Mouse (Mus musculus) forebrain, postnatal 0 days (tissue): ENCODE measurements around the gene Taf12. TPM values are rescaled to one million over a fixed set of nuclear protein-coding genes. Genes with fewer than 3 reads are reported as not detected.

ENCODE experiments used
- ATAC-seq: fragments of 200-750 bp; cut with Nextera tagmentation; 2 replicates; pipeline ENCODE4 v1.8.0; 2017; ENCODE audit warnings: mild to moderate bottlenecking, moderate library complexity
- DNase-seq: peaks from one replicate; pipeline ENCODE4 v3.0.0-alpha.2; 2015
- H3K27ac ChIP-seq: fragments of 300-500 bp; sonication (generic); 2 replicates; pipeline ENCODE4 v1.5.1; 2014; ENCODE audit warnings: low read depth, mild to moderate bottlenecking, antibody characterized with exemption, low read length, moderate library complexity, mixed read lengths
- H3K27me3 ChIP-seq: fragments of 300-500 bp; sonication (generic); 2 replicates; pipeline ENCODE4 v1.6.1; 2014; ENCODE audit warnings: mild to moderate bottlenecking, low read length, mixed read lengths; ENCODE audit not compliant: insufficient read depth
- H3K36me3 ChIP-seq: fragments of 300-500 bp; sonication (generic); 2 replicates; pipeline ENCODE4 v1.6.1; 2014; ENCODE audit warnings: mild to moderate bottlenecking, moderate library complexity; ENCODE audit not compliant: insufficient read depth
- H3K4me1 ChIP-seq: fragments of 300-500 bp; sonication (generic); 2 replicates; pipeline ENCODE4 v1.6.1; 2014; ENCODE audit warnings: antibody characterized with exemption; ENCODE audit not compliant: insufficient read depth
- H3K4me2 ChIP-seq: fragments of 300-500 bp; sonication (generic); 2 replicates; pipeline ENCODE4 v1.6.1; 2014; ENCODE audit warnings: low read depth, mild to moderate bottlenecking, moderate library complexity
- H3K4me3 ChIP-seq: fragments of 300-500 bp; sonication (generic); 2 replicates; pipeline ENCODE4 v1.5.1; 2014; ENCODE audit warnings: low read depth, low read length, mixed read lengths
- H3K9ac ChIP-seq: fragments of 300-500 bp; sonication (generic); 2 replicates; pipeline ENCODE4 v1.6.1; 2014; ENCODE audit warnings: mild to moderate bottlenecking
- H3K9me3 ChIP-seq: fragments of 300-500 bp; sonication (generic); 2 replicates; pipeline ENCODE4 v1.6.1; 2016; ENCODE audit warnings: low read length
- CTCF ChIP-seq: sonication (generic); IDR thresholded peaks from 2 replicates; pipeline ENCODE4 v1.5.1; 2016; ENCODE audit warnings: antibody characterized with exemption, control low read depth, low read depth
- WGBS: fragments of 180-500 bp; shearing (Covaris S2); extraction: QIAGEN DNeasy Blood & Tissue Kit; methylation state at CpG from one replicate; pipeline ENCODE4 v1.1.7; 2014; 5-methylcytosine and 5-hydroxymethylcytosine counted together
- polyA plus RNA-seq: library from polyadenylated mRNA; unstranded; fragments of >200 nt; fragmentation: Nextera tagmentation; extraction: Ambion mirVana; gene quantifications from 2 replicates; pipeline ENCODE4 v1.2.1, GENCODE M21; 2015
- total RNA-seq: library from RNA; depleted of rRNA; stranded (reverse); fragments of >200 nt; gene quantifications from 2 replicates; pipeline ENCODE4 v1.2.3, GENCODE M21; 2014

Gene Taf12
- total and polyA plus RNA-seq, 2 experiments from 2014 or later, result 8.0 to 30.5 TPM

DNA sequence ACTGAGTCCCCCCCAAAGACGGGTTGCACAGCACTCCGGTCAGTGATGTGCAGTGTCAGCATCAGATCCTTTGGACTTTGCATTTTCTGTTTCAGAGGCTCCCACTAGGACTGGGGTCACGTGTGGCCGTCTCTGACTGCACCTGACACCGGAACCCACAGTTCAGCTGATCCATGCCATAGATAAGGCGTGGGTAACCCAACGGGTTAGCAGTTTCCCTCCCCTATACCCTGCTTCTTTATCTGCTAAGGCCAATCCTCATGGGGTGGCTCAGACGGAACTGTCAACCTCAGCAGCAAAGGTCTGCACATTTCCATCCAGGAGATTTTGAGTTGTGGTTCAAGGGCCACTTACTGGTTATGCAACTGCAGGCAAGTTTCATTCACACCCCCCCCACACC, 31.1 kb downstream of the Taf12 start:
- no peak for TF ChIP-seq CTCF
- DNase-seq, result no peak
- no peak overlapping the region for H3K4me2 ChIP-seq
- H3K9ac ChIP-seq, result no peak overlapping the region
- H3K27ac ChIP-seq, result no peak overlapping the region
- no peaks in the 10 kb centered on the region for H3K9me3 ChIP-seq
- 85% methylated on average over 8 of the region's 8 CpGs for WGBS
- peaks cover 8% of the 10 kb centered on the region; the same call in 1 of the 2 replicates for H3K4me1 ChIP-seq
- peaks cover 4% of the 10 kb centered on the region; the same call in 1 of the 2 replicates for H3K36me3 ChIP-seq
- H3K4me3 ChIP-seq, result no peak overlapping the region
- ATAC-seq, result no peak
- no peaks in the 10 kb centered on the region for H3K27me3 ChIP-seq

DNA sequence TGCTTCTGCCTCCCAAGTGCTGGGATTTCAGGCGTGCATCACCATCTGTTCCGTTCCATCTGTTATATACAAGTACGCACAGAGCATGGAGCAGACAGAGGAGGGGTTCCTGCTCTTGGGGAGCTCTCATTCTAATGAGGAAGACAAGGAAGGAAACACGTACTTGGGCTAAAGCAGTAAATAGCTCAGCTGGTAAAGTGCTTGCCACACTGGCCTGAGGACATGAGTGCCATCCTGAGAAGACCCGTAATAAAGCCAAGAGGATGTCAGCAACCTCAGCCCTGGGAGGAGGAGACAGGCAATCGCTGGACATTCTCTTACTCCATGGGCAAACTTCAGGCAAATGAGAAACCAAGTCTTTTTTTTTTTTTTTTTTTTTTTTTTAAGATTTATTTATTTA, 31.8 kb downstream of the Taf12 start:
- H3K36me3 ChIP-seq, result peaks cover 12% of the 10 kb centered on the region
- no peak for ATAC-seq
- no peak overlapping the region for H3K9ac ChIP-seq
- no peak overlapping the region for H3K4me2 ChIP-seq
- H3K9me3 ChIP-seq, result no peaks in the 10 kb centered on the region
- H3K27ac ChIP-seq, result no peak overlapping the region
- 70% methylated on average over 6 of the region's 6 CpGs for WGBS
- H3K4me1 ChIP-seq, result peaks cover 12% of the 10 kb centered on the region; the same call in 1 of the 2 replicates
- TF ChIP-seq CTCF, result no peak
- H3K27me3 ChIP-seq, result no peaks in the 10 kb centered on the region
- no peak overlapping the region for H3K4me3 ChIP-seq
- DNase-seq, result no peak

DNA sequence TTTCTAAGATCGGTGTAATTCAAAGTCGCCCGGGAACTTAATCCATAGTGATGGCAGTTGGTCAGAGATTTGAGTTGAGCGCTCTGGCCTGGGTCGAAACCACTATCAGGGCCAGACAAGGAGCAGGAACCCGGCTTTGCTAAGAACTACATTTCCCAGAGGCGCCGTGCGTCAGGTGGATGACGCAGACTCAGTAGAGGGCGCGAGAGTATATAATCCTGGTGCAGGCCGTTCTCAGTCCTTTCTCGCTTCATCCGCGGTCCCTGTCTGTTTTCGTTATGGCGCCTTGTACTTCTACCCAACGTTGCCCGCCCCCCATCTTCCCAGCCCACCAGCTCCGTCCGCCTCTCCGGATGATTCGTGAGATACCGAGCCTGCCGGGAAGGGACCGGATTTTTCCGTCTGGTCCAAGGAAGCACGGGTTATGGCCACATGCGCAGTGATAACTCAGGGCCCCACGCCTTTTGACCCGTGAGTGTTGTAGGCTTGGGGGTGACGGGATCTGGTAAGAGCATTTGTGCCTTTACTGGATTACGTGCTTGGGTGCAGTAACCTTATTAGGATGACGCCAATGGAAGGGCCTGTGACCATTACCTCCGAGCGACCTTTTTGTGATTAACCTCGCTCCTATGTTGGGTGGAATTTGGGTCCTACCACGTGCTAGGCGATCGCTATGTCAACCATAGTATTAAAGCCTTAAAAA, 34.4 kb downstream of the Taf12 start:
- peaks cover 12% of the 10 kb centered on the region; the same call in 1 of the 2 replicates for H3K4me1 ChIP-seq
- H3K36me3 ChIP-seq, result peaks cover 25% of the 10 kb centered on the region
- peak; percentile 95 for ATAC-seq
- H3K27me3 ChIP-seq, result no peaks in the 10 kb centered on the region
- no peaks in the 10 kb centered on the region for H3K9me3 ChIP-seq
- H3K9ac ChIP-seq, result peak overlapping the region; percentile 97
- TF ChIP-seq CTCF, result 0 out of 2 replicates have a peak, but pooled peaks have one; percentile 17
- peak overlapping the region; percentile 76 for H3K4me3 ChIP-seq
- peak overlapping the region; percentile 97 for H3K27ac ChIP-seq
- WGBS, result 1% methylated on average over 41 of the region's 41 CpGs
- DNase-seq, result peak; percentile 95
- H3K4me2 ChIP-seq, result peak overlapping the region; percentile 81

DNA sequence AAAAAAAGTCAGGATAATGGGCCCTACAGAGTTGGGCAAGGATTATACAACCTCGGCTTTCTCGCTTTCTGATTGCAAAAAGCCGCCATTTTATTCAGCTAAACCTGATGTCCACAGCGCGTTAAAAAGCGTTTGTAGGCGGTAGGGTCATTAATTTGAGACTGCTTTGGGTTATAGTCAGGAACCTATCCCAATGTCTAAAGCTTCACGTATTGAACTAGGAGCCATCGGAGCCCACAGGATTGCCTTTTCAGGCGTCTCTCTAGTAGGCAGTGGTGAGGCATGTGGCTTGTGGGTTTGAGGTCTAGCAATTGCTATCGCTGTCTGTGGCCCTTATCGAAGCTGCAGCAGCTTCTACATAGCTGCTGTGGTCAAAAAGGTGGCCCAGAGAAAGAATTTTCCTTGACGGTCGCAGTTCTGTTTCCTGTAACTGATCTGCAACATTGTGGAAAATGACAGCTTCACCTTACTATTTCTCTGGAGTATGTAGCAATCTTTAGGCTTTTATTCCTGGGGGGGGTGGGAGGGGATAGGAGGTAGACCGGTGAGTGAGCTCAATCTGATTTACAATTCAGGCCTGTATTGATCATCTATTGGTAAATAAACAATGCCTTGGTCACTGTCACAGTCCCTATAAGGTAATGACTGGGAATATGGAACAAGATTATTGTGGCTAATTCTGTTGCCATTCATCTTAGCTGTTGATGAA, 35.1 kb downstream of the Taf12 start:
- no peak for TF ChIP-seq CTCF
- H3K9me3 ChIP-seq, result no peaks in the 10 kb centered on the region
- peak; percentile 73 for DNase-seq
- H3K4me3 ChIP-seq, result peak overlapping the region; percentile 76
- H3K9ac ChIP-seq, result peak overlapping the region; percentile 97
- H3K4me1 ChIP-seq, result peaks cover 12% of the 10 kb centered on the region; the same call in 1 of the 2 replicates
- H3K27ac ChIP-seq, result peak overlapping the region; percentile 97
- no peaks in the 10 kb centered on the region for H3K27me3 ChIP-seq
- peaks cover 32% of the 10 kb centered on the region for H3K36me3 ChIP-seq
- 2% methylated on average over 15 of the region's 15 CpGs for WGBS
- H3K4me2 ChIP-seq, result peak overlapping the region; percentile 81
- peak; percentile 32; the same call in 1 of the 2 replicates for ATAC-seq

DNA sequence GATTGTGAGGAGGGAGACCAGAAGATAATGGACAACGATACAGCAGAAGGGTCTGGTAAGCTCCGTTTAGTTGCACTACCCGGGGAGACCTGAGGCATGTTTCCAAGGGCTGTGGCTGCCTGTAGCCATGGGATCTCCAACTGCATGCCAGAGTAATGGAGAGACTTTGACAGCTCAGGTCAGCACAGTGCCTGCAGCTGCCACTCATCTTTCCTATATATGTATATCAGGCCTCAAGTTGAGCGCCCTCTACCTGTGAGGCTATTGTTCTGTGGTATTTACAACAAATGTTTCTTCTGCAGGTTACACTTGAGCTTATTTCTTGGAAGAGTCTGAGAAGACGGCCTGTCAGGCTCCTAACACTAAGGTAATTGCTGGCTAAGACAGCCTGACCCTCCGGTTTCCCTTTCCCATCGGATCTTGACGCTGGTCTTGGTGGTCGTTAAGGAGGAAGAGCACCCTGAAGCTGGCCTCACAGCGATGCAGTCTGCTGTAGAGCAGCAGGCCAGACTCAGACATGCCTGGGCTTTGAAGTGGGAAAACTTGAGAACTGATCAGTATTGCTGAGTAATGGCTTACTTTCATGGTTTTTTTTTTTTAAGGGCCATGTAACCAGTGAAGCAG, 35.8 kb downstream of the Taf12 start:
- no peaks in the 10 kb centered on the region for H3K27me3 ChIP-seq
- peak; percentile 61 for TF ChIP-seq CTCF
- peak overlapping the region; percentile 97 for H3K27ac ChIP-seq
- ATAC-seq (no peak), DNase-seq (no peak)
- peaks cover 32% of the 10 kb centered on the region for H3K36me3 ChIP-seq
- H3K9me3 ChIP-seq, result no peaks in the 10 kb centered on the region
- peak overlapping the region; percentile 97 for H3K9ac ChIP-seq
- H3K4me2 ChIP-seq, result peak overlapping the region; percentile 81
- H3K4me1 ChIP-seq, result peaks cover 12% of the 10 kb centered on the region; the same call in 1 of the 2 replicates
- peak overlapping the region; percentile 76 for H3K4me3 ChIP-seq
- 29% methylated on average over 10 of the region's 10 CpGs for WGBS

DNA sequence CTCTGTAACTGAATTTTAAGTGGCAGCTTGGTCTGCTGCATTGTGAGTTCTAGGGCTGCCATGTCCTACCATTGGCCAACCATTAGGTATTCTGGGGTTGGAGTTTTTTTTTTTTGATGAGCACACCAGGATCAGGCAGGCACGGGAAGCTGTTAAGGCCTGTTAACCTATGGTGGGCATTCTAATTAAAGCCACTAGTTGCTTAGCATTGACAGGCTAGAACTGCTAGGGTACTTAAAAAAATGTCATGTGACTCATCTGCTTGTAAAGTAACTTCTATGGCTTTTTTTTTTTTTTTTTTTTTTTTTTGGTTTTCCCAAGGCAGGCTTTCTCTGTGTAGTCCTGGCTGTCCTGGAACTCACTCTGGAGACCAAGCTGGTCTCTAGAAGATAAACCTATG, 37.0 kb downstream of the Taf12 start:
- WGBS, result 26% methylated on average over 1 of the region's 1 CpGs
- no peak overlapping the region for H3K27ac ChIP-seq
- TF ChIP-seq CTCF, result no peak
- no peak overlapping the region for H3K4me2 ChIP-seq
- peaks cover 40% of the 10 kb centered on the region for H3K36me3 ChIP-seq
- ATAC-seq (no peak), DNase-seq (no peak)
- H3K27me3 ChIP-seq, result no peaks in the 10 kb centered on the region
- no peak overlapping the region for H3K4me3 ChIP-seq
- no peak overlapping the region for H3K9ac ChIP-seq
- peaks cover 12% of the 10 kb centered on the region; the same call in 1 of the 2 replicates for H3K4me1 ChIP-seq
- H3K9me3 ChIP-seq, result no peaks in the 10 kb centered on the region
